ENCODE assay signal across 25 mouse cellular contexts in genomic region chr2:178563287-178563686, GRCm38 (mm10).
DNase-seq lines count a peak whose midpoint lies in the region; ATAC-seq lines count a peak whose summit lies in the region.
"Had no signal": no experiment of that assay in that cellular context is flagged by ENCODE, and none has a peak within 500 bp of the region (broad histone marks: within the 10 kb centered on the region; RNA-seq: fewer than 3 reads in every experiment).

No protein-coding gene starts in this region.

- no peaks in the 10 kb centered on the region for H3K4me1 ChIP-seq in midbrain, embryonic 11.5 days (ENCODE audit: control insufficient read depth, insufficient read depth, low read length)
- H3K4me1 ChIP-seq in midbrain, embryonic 14.5 days (ENCODE audit: control insufficient read depth, insufficient read depth, low read length), result no peaks in the 10 kb centered on the region
- H3K4me1 ChIP-seq in forebrain, embryonic 16.5 days (replicated peaks; ENCODE audit: control insufficient read depth, insufficient read depth, low read length), result peaks cover 10% of the 10 kb centered on the region
- peaks cover 14% of the 10 kb centered on the region for H3K4me1 ChIP-seq in hindbrain, embryonic 10.5 days (replicated peaks)
- H3K4me1 ChIP-seq: heart, embryonic 15.5 days had no signal

- no peak overlapping the region for H3K9ac ChIP-seq in midbrain, embryonic 11.5 days (ENCODE audit: low read length)
- no peak overlapping the region for H3K9ac ChIP-seq in midbrain, embryonic 14.5 days (replicated peaks; ENCODE audit: low read length)
- H3K9ac ChIP-seq in forebrain, embryonic 16.5 days (replicated peaks; ENCODE audit: low read depth, low read length), result no peak overlapping the region
- H3K9ac ChIP-seq: forebrain, embryonic 13.5 days; forebrain, postnatal 0 days; heart, embryonic 12.5 days; heart, embryonic 15.5 days; hindbrain, embryonic 13.5 days had no signal

- H3K36me3 ChIP-seq in midbrain, embryonic 11.5 days (ENCODE audit: control insufficient read depth, insufficient read depth, low read length), result no peaks in the 10 kb centered on the region
- H3K36me3 ChIP-seq in midbrain, embryonic 14.5 days (ENCODE audit: control insufficient read depth, insufficient read depth, low read length), result no peaks in the 10 kb centered on the region
- no peaks in the 10 kb centered on the region for H3K36me3 ChIP-seq in forebrain, embryonic 16.5 days (ENCODE audit: control insufficient read depth, insufficient read depth)
- H3K36me3 ChIP-seq in hindbrain, embryonic 10.5 days, result no peaks in the 10 kb centered on the region
- H3K36me3 ChIP-seq: forebrain, embryonic 10.5 days; heart, embryonic 12.5 days; heart, embryonic 15.5 days; hindbrain, embryonic 13.5 days had no signal

- ATAC-seq in midbrain, embryonic 11.5 days (ENCODE audit: low FRiP score), result no peak
- no peak for ATAC-seq in midbrain, embryonic 14.5 days (ENCODE audit: low FRiP score, low TSS enrichment)
- peak; percentile 79 for ATAC-seq in common myeloid progenitor, adult 5-6 weeks (replicated peaks; ENCODE audit: low read depth, poor library complexity, severe bottlenecking)
- ATAC-seq in megakaryocyte, adult 5-6 weeks (ENCODE audit: poor library complexity, severe bottlenecking), result peak; percentile 80
- ATAC-seq in forebrain, embryonic 16.5 days, result no peak
- ATAC-seq: activated CD4-positive, CD25-positive, alpha-beta regulatory T cell, adult 4 months; forebrain, embryonic 13.5 days; forebrain, postnatal 0 days; hindbrain, embryonic 16.5 days had no signal

- H3K9me3 ChIP-seq in midbrain, embryonic 11.5 days (ENCODE audit: control insufficient read depth, low read length), result no peaks in the 10 kb centered on the region
- H3K9me3 ChIP-seq in midbrain, embryonic 14.5 days (ENCODE audit: control insufficient read depth, low read length), result no peaks in the 10 kb centered on the region
- no peaks in the 10 kb centered on the region for H3K9me3 ChIP-seq in forebrain, embryonic 16.5 days (ENCODE audit: control insufficient read depth, low read length)
- no peaks in the 10 kb centered on the region for H3K9me3 ChIP-seq in hindbrain, embryonic 10.5 days
- H3K9me3 ChIP-seq: forebrain, embryonic 10.5 days; forebrain, embryonic 13.5 days; heart, embryonic 12.5 days; heart, embryonic 15.5 days; hindbrain, embryonic 13.5 days had no signal

- WGBS in midbrain, embryonic 11.5 days, result 93% methylated on average over 7 of the region's 7 CpGs
- 92% methylated on average over 7 of the region's 7 CpGs for WGBS in midbrain, embryonic 14.5 days
- WGBS in forebrain, embryonic 16.5 days, result 96% methylated on average over 7 of the region's 7 CpGs
- WGBS in hindbrain, embryonic 10.5 days, result 90% methylated on average over 7 of the region's 7 CpGs

- no peak overlapping the region for H3K27ac ChIP-seq in midbrain, embryonic 11.5 days (ENCODE audit: low read depth, low read length)
- H3K27ac ChIP-seq in midbrain, embryonic 14.5 days (replicated peaks; ENCODE audit: low read depth, low read length), result no peak overlapping the region
- no peak overlapping the region for H3K27ac ChIP-seq in forebrain, embryonic 16.5 days (ENCODE audit: low read length)
- no peak overlapping the region for H3K27ac ChIP-seq in hindbrain, embryonic 10.5 days
- H3K27ac ChIP-seq: forebrain, embryonic 10.5 days; forebrain, embryonic 13.5 days; gastrocnemius, adult 2 months; heart, embryonic 15.5 days; hindbrain, embryonic 13.5 days had no signal

- H3K4me3 ChIP-seq in midbrain, embryonic 11.5 days (ENCODE audit: low read depth, low read length), result no peak overlapping the region
- no peak overlapping the region for H3K4me3 ChIP-seq in midbrain, embryonic 14.5 days (replicated peaks; ENCODE audit: low read depth, low read length)
- H3K4me3 ChIP-seq in forebrain, embryonic 16.5 days (replicated peaks; ENCODE audit: low read length), result no peak overlapping the region
- H3K4me3 ChIP-seq in hindbrain, embryonic 10.5 days, result no peak overlapping the region
- H3K4me3 ChIP-seq: forebrain, embryonic 10.5 days; forebrain, embryonic 13.5 days; gastrocnemius, adult 2 months; heart, embryonic 12.5 days; heart, embryonic 15.5 days; hindbrain, embryonic 13.5 days had no signal

- H3K27me3 ChIP-seq in midbrain, embryonic 11.5 days (ENCODE audit: control insufficient read depth, insufficient read depth, low read length), result no peaks in the 10 kb centered on the region
- no peaks in the 10 kb centered on the region for H3K27me3 ChIP-seq in midbrain, embryonic 14.5 days (ENCODE audit: control insufficient read depth, insufficient read depth, low read length)
- H3K27me3 ChIP-seq in forebrain, embryonic 16.5 days (replicated peaks; ENCODE audit: control insufficient read depth, insufficient read depth, low read length), result no peaks in the 10 kb centered on the region
- H3K27me3 ChIP-seq in hindbrain, embryonic 10.5 days (ENCODE audit: insufficient read depth, poor library complexity, severe bottlenecking), result no peaks in the 10 kb centered on the region
- H3K27me3 ChIP-seq: forebrain, embryonic 13.5 days; hindbrain, embryonic 13.5 days had no signal

- H3K4me2 ChIP-seq in midbrain, embryonic 11.5 days, result no peak overlapping the region
- no peak overlapping the region for H3K4me2 ChIP-seq in midbrain, embryonic 14.5 days (ENCODE audit: low read length)
- H3K4me2 ChIP-seq in forebrain, embryonic 16.5 days (ENCODE audit: low read length), result no peak overlapping the region
- H3K4me2 ChIP-seq: forebrain, embryonic 13.5 days; heart, embryonic 12.5 days; heart, embryonic 15.5 days; hindbrain, embryonic 13.5 days had no signal

- peak; percentile 69 for DNase-seq in midbrain, embryonic 11.5 days (ENCODE audit: low spot score, missing footprints)
- DNase-seq in midbrain, embryonic 14.5 days, result no peak
- DNase-seq in hindbrain, embryonic 10.5 days (ENCODE audit: low spot score), result no peak
- DNase-seq: adrenal gland, adult 8-10 months; adrenal gland, postnatal 25 days; cerebellum, adult 11-12 months; cerebellum, adult 8-10 months; cerebellum, postnatal 10 days; cerebellum, postnatal 36 days; forebrain, postnatal 0 days; gastrocnemius, adult 2 months; gastrocnemius, postnatal 14 days; heart, adult 18-20 months; heart, postnatal 10 days; heart, postnatal 36 days had no signal

Comparison
In these comparisons a context has a peak if more than half of its experiments do, and no peak if none do; other contexts are left out.
1. ATAC-seq: peak in common myeloid progenitor, adult 5-6 weeks (single experiment) and megakaryocyte, adult 5-6 weeks (single experiment); none in midbrain, embryonic 11.5 days (single experiment), midbrain, embryonic 14.5 days (single experiment) and forebrain, embryonic 16.5 days (single experiment).